Mouse (Mus musculus) CH12.LX (cell line): ENCODE measurements around the gene Lsm3. TPM values are rescaled to one million over a fixed set of nuclear protein-coding genes. Genes with fewer than 3 reads are reported as not detected.

Experiments
- DNase-seq: peaks from one replicate; pipeline ENCODE4 v3.0.0-alpha.2; 2013; ENCODE audit errors: extremely low read depth
- H3K27ac ChIP-seq: 2 replicates; pipeline ENCODE4 v1.5.1; 2012; ENCODE audit warnings: low read depth, mild to moderate bottlenecking, control low read depth, moderate library complexity; ENCODE audit not compliant: insufficient read depth
- H3K27me3 ChIP-seq: replicated peaks from 2 replicates; pipeline ENCODE3; 2012; ENCODE audit warnings: inconsistent platforms
- H3K36me3 ChIP-seq, 2 experiments: replicated peaks in 1 of 2; 2 replicates each; pipeline versions ENCODE3 to v1.6.1; 2012; ENCODE audit warnings: inconsistent platforms in 1 of 2, low read length in 1 of 2, mild to moderate bottlenecking in 1 of 2, mixed read lengths in 1 of 2, moderate library complexity in 1 of 2; ENCODE audit not compliant: control insufficient read depth in 1 of 2, insufficient read depth in 1 of 2
- H3K4me1 ChIP-seq, 2 experiments: 2 replicates each; pipeline ENCODE4 v1.6.1; 2012; ENCODE audit warnings: inconsistent platforms in 1 of 2, moderate library complexity in 1 of 2; ENCODE audit not compliant: insufficient read depth in 2 of 2, control insufficient read depth in 1 of 2
- H3K4me2 ChIP-seq: 2 replicates; pipeline ENCODE4 v1.6.1; 2012; ENCODE audit warnings: low read depth, mild to moderate bottlenecking, control low read depth; ENCODE audit not compliant: poor library complexity, insufficient read depth, severe bottlenecking
- H3K4me3 ChIP-seq, 3 experiments: fragments of 150-350 bp in 1 of 3; sonication (generic) in 1 of 3; replicated peaks in 1 of 3; 2 replicates each; pipeline versions ENCODE3 to v1.5.1; 2011 to 2012; ENCODE audit warnings: low read depth in 2 of 3, low read length in 2 of 3, mild to moderate bottlenecking in 2 of 3, moderate library complexity in 2 of 3, control low read depth in 1 of 3, improper control_type of control experiment in 1 of 3, inconsistent platforms in 1 of 3, mixed read lengths in 1 of 3; ENCODE audit not compliant: poor library complexity in 1 of 3
- H3K79me2 ChIP-seq: replicated peaks from 2 replicates; pipeline ENCODE4 v1.6.1; 2012; ENCODE audit warnings: mild to moderate bottlenecking, moderate library complexity; ENCODE audit not compliant: control insufficient read depth, poor library complexity, insufficient read depth, severe bottlenecking; ENCODE audit errors: extremely low read depth
- H3K9ac ChIP-seq: 2 replicates; pipeline ENCODE4 v1.6.1; 2012; ENCODE audit warnings: low read depth, mild to moderate bottlenecking, control low read depth, moderate library complexity; ENCODE audit not compliant: insufficient read depth
- H3K9me3 ChIP-seq: replicated peaks from 2 replicates; pipeline ENCODE3; 2012; ENCODE audit warnings: low read length, inconsistent platforms, mixed read lengths
- BHLHE40 ChIP-seq: IDR thresholded peaks from 2 replicates; pipeline ENCODE4 v1.6.1; 2011; ENCODE audit warnings: mild to moderate bottlenecking, low read depth, low read length, improper control_type of control experiment
- CTCF ChIP-seq, 2 experiments: IDR thresholded peaks in 1 of 2; conservative IDR thresholded peaks in 1 of 2; 2 replicates each; pipeline ENCODE4 v1.5.1; 2011 to 2012; ENCODE audit warnings: low read depth in 2 of 2, low read length in 2 of 2, improper control_type of control experiment in 1 of 2, inconsistent platforms in 1 of 2, mild to moderate bottlenecking in 1 of 2, moderate library complexity in 1 of 2
- ELF1 ChIP-seq: IDR thresholded peaks from 2 replicates; pipeline ENCODE4 v1.6.1; 2014; ENCODE audit warnings: low read depth, mild to moderate bottlenecking, inconsistent platforms, low read length, improper control_type of control experiment
- ETS1 ChIP-seq: conservative IDR thresholded peaks from 2 replicates; pipeline ENCODE4 v1.6.1; 2012; ENCODE audit warnings: low read depth, mild to moderate bottlenecking, inconsistent platforms, low read length, improper control_type of control experiment, moderate library complexity
- HCFC1 ChIP-seq: IDR thresholded peaks from 2 replicates; pipeline ENCODE4 v1.6.1; 2012; ENCODE audit warnings: low read depth, mild to moderate bottlenecking, inconsistent platforms, low read length, improper control_type of control experiment
- IRF4 ChIP-seq: IDR thresholded peaks from 2 replicates; pipeline ENCODE4 v1.6.1; 2014; ENCODE audit warnings: low read depth, mild to moderate bottlenecking, inconsistent platforms, low read length, improper control_type of control experiment
- JUN ChIP-seq: IDR thresholded peaks from 2 replicates; pipeline ENCODE4 v1.6.1; 2011; ENCODE audit warnings: low read depth, mild to moderate bottlenecking, low read length, improper control_type of control experiment, moderate library complexity; ENCODE audit not compliant: insufficient read depth
- MAFK ChIP-seq: IDR thresholded peaks from 2 replicates; pipeline ENCODE4 v1.6.1; 2011; ENCODE audit warnings: low read length, improper control_type of control experiment; ENCODE audit not compliant: insufficient replicate concordance
- MAZ ChIP-seq: IDR thresholded peaks from 2 replicates; pipeline ENCODE4 v1.6.1; 2012; ENCODE audit warnings: low read depth, mild to moderate bottlenecking, inconsistent platforms, low read length, improper control_type of control experiment, moderate library complexity
- MYC ChIP-seq: IDR thresholded peaks from 2 replicates; pipeline ENCODE4 v1.6.1; 2011; ENCODE audit warnings: low read depth, mild to moderate bottlenecking, improper control_type of control experiment, low read length
- NRF1 ChIP-seq: IDR thresholded peaks from 2 replicates; pipeline ENCODE4 v1.6.1; 2014; ENCODE audit warnings: low read depth, mild to moderate bottlenecking, inconsistent platforms, low read length, improper control_type of control experiment, moderate library complexity
- POLR2A ChIP-seq: IDR thresholded peaks from 2 replicates; pipeline ENCODE4 v1.6.1; 2011; ENCODE audit warnings: low read depth, mild to moderate bottlenecking, improper control_type of control experiment, low read length
- POLR2AphosphoS2 ChIP-seq: IDR thresholded peaks from 2 replicates; pipeline ENCODE4 v1.6.1; 2011; ENCODE audit warnings: low read depth, low read length, improper control_type of control experiment
- RAD21 ChIP-seq: IDR thresholded peaks from 2 replicates; pipeline ENCODE4 v1.6.1; 2011; ENCODE audit warnings: low read depth, mild to moderate bottlenecking, low read length, improper control_type of control experiment, moderate library complexity
- SIN3A ChIP-seq: IDR thresholded peaks from 2 replicates; pipeline ENCODE4 v1.6.1; 2012; ENCODE audit warnings: low read length, improper control_type of control experiment, inconsistent platforms
- SMC3 ChIP-seq: IDR thresholded peaks from 2 replicates; pipeline ENCODE4 v1.6.1; 2011; ENCODE audit warnings: low read depth, low read length, improper control_type of control experiment
- UBTF ChIP-seq: IDR thresholded peaks from 2 replicates; pipeline ENCODE4 v1.6.1; 2012; ENCODE audit warnings: low read depth, mild to moderate bottlenecking, inconsistent platforms, low read length, improper control_type of control experiment, moderate library complexity
- ZMIZ1 ChIP-seq: IDR thresholded peaks from 2 replicates; pipeline ENCODE4 v1.6.1; 2012; ENCODE audit warnings: low read depth, mild to moderate bottlenecking, inconsistent platforms, low read length, improper control_type of control experiment
- dilution Hi-C: fragments of 300-500 bp; cut with MboI; formaldehyde crosslinking; loops from 2 replicates; pipeline ENCODE4 v1.14.3; 2020; ENCODE audit warnings: low sequenced_read_pairs; ENCODE audit not compliant: extremely low pct_unique_long_range_greater_than_20kb, extremely low pct_ligation_motif_present
- in situ Hi-C: fragments of 300-500 bp; cut with MboI; formaldehyde crosslinking; loops from 3 replicates; pipeline ENCODE4 v1.14.3; 2019; ENCODE audit warnings: low sequenced_read_pairs, low pct_ligation_motif_present, low pct_unique_long_range_greater_than_20kb, mixed read lengths
- polyA plus RNA-seq: library from polyadenylated mRNA; unstranded; fragments of >175 nt; gene quantifications from 2 replicates; pipeline ENCODE4 v1.2.1, GENCODE M21; 2012; ENCODE audit warnings: low read depth; ENCODE audit not compliant: insufficient read length
- total RNA-seq, 2 experiments: library from RNA; depleted of rRNA; stranded (reverse); fragments of 300-350 nt in 1 of 2; fragments of >200 nt in 1 of 2; gene quantifications; 2 replicates each; pipeline ENCODE4 v1.2.3; 2012 to 2014

Gene Lsm3
- total and polyA plus RNA-seq, 3 experiments: 148 to 526 (median 258) TPM

DNA sequence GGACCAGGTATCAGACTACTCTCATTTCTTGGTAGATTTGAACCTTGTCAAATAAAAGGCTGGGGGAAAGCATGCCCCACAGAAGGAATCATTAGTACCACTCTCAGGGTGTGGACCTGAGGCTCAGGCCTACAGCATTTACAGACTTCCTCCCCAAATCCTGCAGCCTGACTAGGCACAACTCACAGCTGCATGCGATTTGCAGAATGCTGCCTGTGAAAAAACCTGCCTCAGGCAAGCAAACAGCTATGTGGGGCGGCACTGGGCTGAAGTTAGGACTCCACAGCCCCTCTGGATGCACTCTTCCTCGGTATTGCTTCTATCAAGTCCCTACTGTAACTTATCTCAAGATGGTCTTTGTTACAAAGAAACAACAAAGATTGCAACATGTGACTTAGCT is 7.7 kb upstream of the Lsm3 start:
- DNase-seq: no peak
- Histone ChIP-seq H3K79me2 (no peaks in the 10 kb centered on the region), H3K4me2 (no peak overlapping the region), H3K4me3 (no peak overlapping the region), H3K4me1 (no peaks in the 10 kb centered on the region), H3K9ac (no peak overlapping the region), H3K27ac (no peak overlapping the region), H3K36me3 (peaks cover 42 to 75% of the 10 kb centered on the region in 2 experiments), H3K9me3 (peaks cover 5% of the 10 kb centered on the region), H3K27me3 (no peaks in the 10 kb centered on the region)
- dilution Hi-C loops (no loop called here), in situ Hi-C loops (loop anchor here (10.0 kb wide), 1 partner anchor 223 kb away; no protein-coding TSS in a partner anchor)
- TF ChIP-seq ZMIZ1 (no peak), POLR2A (no peak), IRF4 (no peak), BHLHE40 (no peak), UBTF (no peak), ETS1 (no peak), HCFC1 (no peak), POLR2AphosphoS2 (no peak), RAD21 (no peak), MAFK (no peak)

DNA sequence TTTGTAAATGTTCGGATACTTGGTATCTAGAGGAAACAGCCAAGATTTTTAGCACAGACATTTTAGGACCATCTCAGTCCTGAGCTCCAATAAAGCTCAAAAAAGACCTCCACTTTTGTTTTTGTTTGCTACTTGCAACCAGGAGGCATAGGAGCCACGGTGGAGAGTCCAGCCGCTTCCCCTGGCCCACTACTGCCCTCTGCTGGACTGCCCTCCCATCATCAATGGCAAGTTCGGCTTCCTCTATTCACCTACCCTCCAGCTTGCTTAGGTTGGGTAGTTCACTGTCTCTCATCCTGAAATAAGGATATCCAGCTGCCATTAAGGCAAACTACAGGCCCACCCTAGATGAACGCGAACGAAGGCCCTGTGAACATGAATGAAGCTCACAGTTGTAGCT is 6.4 kb upstream of the Lsm3 start:
- H3K27me3 ChIP-seq: no peaks in the 10 kb centered on the region
- H3K79me2 ChIP-seq: no peaks in the 10 kb centered on the region
- H3K27ac ChIP-seq: no peak overlapping the region
- H3K4me1 ChIP-seq: no peaks in the 10 kb centered on the region
- no peak overlapping the region for H3K9ac ChIP-seq
- H3K36me3 ChIP-seq: peaks cover 34 to 63% of the 10 kb centered on the region in 2 experiments
- TF ChIP-seq CTCF (conservative IDR thresholded peaks at IDR 0.05 in 1 of 2, IDR thresholded peaks at IDR 0.05 in 1 of 2; ENCODE audit: low read depth in 2 of 2, low read length in 2 of 2) (peak; percentile 70 to 78), JUN (no peak), SIN3A (no peak), NRF1 (no peak), MYC (no peak), ELF1 (no peak), SMC3 (peak; percentile 50), RAD21 (peak; percentile 66), MAZ (no peak)
- dilution Hi-C loops (no loop called here), in situ Hi-C loops (loop anchor here (10.0 kb wide), 1 partner anchor 225 kb away; no protein-coding TSS in a partner anchor)
- DNase-seq: peak; percentile 54
- no peaks in the 10 kb centered on the region for H3K9me3 ChIP-seq
- H3K4me2 ChIP-seq: no peak overlapping the region
- no peak overlapping the region for H3K4me3 ChIP-seq
